Mouse (Mus musculus) inflammation-experienced regulatory T-cells, adult 6 months (primary cell): ENCODE data around the gene Olfr464. TPM values are rescaled to one million over a fixed set of nuclear protein-coding genes. Genes with fewer than 3 reads are reported as not detected.
"Not testable (repeated sequence)": the region's sequence is repeated elsewhere in the genome, so short reads cannot be mapped to it uniquely, and the experiment has no call there.

Experiments
- ATAC-seq: one replicate; pipeline ENCODE4 v1.8.0; 2017
- polyA plus RNA-seq, 3 experiments: library from polyadenylated mRNA; unstranded; fragments of 100-300 nt; shearing (Covaris generic); gene quantifications; one replicate each; pipeline ENCODE4 v1.2.1; 2017

Gene Olfr464
- polyA plus RNA-seq, result not detected

DNA sequence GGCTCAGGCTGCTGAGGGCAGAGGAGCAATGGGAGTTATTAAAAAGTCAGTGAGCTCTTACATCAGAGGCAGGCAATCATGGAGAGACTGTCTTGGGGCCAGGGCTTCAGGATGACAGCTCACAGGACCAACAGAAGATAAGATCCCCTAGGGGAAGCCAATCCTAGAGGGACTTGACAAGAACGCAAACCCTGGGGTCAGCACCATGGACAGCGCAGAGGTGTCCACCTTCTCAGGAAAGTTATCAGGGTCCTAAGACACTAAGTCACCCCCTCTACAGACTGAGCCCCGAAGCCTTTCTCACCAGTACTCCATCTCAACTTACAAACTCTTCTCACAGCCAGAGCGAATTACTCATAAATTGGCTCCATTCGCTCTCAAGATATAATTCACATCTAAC lies at the start of gene Olfr464:
Olfr464 (minus strand) TSS at position 2 of the 400 bp plus-strand sequence.
- ATAC-seq, result no peak

DNA sequence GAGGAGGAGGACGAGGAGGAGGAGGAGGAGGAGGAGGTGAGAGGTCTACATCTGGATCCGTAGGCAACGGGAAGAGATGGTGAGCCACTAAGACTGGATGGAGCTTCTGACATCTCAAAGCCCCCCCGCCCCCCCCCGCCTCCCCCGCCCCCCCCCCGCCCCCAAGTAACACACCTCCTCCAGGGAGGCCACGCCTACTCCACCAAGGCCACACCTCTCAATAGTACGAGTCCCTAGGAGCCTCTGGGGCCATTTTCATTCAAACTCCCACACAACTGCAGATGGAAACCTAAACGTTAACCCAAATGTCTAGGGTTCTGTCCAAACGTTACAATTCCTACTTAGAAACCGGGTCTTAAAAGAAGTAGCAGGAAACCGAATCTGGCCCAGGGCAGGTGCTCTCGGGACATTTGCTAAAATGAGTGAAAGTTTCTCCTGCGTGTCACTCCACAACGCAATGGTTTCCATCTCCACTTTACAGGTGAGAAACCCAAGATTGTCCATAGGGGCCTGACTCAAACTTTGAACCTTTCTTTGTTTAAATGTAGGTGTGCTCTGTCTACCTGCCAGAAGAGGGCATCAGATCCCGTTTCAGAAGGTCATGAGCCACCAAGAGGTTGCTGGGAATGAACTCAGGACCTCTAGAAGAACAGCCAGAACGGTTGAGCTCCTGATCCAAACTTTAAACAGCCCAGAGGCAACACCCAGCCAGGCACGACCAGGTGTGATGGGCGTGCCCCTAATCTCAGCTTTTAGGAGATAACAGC lies 47.8 kb upstream of the Olfr464 start:
- ATAC-seq, result no peak

DNA sequence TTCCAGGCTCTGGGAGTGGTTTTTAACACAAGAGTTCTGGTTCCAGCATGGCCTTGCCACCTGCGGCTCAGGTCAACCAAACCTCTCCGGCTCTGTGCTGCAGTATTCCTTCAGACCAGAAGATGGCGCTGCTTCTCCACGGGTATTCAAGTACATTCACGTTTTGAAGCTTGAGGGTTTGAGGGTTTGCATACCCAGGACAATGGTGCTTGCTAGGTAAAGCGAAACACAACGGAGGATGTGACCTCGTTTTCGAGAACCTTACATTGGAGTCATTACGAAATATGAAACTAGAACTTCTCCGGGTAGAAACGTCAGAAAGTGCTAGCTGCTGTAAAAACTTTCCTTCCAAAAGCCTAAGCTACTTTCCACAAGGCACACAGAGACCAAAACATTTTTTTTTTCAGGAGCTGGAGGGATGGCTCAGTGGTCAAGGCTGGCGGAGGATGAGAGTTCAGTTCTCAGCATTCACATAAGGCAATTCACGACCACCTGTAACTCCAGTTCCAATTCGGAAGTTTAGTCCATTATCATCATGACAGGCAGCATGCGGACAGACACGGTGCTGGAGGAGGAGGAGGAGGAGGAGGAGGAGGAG lies 47.0 kb upstream of the Olfr464 start:
- peak; percentile 80 for ATAC-seq

DNA sequence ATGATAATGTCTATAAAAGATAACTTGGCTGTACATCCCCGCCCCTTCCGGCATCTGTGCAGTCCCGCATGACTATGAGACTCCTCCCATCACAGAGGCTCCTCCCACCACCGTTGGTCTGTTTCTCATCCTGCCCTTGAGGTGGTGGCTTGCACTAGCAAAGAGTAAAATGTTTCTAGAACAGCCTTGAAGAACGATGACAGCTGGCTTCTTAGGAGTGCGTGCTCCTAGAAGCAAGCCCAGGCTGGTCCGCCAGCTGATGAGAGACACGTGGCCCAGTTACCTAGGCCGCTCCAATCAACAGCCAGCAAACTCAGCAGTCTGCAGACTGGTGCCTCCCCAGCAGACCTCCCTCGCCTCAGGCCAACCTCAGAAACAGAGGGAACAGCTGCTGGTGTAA lies 45.4 kb upstream of the Olfr464 start:
- ATAC-seq, result peak; percentile 56

DNA sequence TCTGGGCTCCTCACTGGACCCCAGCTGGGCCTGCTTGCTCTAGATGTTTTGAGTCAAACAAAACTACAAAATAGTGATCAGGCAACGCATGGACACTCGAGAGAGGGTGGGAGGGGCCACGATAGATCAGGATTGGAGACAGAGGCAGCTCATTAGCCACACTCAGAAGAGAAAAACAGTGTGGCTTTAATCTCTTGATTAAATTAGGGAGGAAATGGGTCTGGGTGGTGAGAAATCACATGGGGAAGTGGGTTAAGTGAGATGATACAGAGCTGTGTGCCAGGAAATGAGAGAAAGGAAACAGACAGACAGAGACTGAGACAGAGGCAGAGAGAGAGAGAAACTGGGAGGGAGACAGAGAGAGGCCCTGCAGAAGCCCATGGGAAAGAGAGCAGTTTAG lies 44.5 kb upstream of the Olfr464 start:
- peak; percentile 67 for ATAC-seq

DNA sequence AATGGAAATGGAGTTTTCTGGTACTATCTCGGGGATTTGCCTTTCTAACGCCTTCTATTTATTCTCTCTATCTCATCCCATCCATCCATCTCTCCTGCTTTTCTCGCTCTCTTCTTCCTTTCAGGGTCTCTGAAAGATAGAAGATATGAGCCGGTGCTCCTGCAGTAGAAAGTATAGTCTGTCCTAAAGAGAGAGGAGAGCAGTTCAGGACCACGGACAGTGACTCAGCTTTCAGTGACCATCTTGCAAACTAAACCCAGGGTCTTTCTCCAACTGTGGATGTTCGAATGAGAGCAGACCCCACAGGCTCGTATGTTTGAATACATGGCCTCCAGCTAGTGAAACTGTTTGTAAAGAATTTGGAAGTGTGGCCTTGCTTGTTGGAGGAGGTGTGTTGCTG lies 36.3 kb upstream of the Olfr464 start:
- ATAC-seq, result no peak

DNA sequence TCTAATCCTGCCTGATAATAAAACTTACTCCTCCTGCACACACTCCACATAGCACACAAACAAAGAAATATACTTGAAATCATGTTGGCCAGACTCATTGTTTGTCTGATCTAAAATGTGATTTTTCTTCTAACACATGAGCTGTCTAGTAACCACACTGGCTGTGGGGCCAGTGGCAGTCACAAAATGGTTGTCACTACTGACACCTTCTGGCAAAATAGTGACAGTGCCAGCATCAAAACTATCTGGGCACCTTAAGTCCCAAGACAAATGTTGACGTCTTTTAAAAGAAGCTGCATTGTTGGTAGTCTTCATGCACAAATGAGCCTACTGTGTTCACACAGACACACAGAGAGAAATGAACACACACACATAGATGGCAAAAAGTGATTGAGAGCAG lies 34.4 kb upstream of the Olfr464 start:
- no peak for ATAC-seq

DNA sequence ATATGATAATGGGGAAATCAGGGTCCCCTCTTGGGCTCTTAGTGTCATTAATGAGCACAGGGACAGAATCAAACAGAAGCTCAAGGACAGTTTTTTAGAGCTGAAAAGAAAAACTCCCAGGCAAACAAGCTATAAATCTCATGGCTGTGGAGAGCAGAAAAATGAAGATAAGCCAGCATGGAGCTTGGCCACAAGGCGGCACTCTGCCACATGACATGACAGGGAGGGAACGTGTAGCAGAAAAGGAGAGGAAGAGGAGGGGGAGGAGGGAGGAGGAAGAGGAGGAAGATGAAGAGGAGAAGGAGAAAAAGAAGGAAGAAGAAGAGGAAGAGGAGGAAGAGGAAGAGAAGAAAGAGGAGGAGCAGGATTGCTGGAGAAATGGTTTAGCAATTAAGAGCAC lies 29.2 kb upstream of the Olfr464 start:
- no peak for ATAC-seq

DNA sequence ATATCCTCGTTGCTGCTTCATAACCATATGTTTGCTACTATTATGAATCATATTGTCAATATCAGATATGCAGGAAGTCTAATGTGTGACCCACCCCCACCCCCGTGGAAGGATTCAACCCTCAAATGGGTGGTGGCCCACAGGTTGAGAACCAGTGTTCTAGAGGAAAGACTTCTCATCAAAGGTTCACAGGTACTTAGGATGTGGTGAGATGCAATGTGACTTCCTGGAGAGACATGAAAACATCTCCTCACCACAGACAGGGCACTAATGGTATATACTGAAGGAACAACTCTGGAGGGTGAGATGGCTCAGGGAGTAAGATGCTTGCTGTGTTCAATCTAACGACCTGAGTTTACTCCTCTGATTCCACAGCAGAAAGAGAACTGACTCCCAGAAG lies 14.7 kb upstream of the Olfr464 start:
- peak; percentile 95 for ATAC-seq

DNA sequence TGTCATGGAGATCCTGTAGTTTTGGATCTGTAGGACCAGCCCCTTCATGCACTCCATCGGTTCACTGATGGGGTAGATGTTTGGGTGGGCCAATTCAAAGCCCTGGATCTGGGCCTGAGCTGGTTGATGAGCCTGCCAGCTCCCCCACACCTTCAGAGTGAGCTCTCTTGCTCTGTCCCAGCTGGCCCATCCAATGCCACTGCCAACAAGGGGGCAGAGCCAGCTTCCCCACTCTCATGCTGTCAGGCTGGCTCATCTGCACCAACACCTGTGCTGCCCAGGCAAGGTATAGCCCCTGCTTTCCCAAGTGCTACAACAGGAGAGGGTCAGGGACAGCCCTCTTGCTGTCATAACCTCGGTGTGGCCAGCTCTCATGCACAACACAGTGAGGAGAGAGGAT lies 13.0 kb upstream of the Olfr464 start:
- no peak for ATAC-seq

DNA sequence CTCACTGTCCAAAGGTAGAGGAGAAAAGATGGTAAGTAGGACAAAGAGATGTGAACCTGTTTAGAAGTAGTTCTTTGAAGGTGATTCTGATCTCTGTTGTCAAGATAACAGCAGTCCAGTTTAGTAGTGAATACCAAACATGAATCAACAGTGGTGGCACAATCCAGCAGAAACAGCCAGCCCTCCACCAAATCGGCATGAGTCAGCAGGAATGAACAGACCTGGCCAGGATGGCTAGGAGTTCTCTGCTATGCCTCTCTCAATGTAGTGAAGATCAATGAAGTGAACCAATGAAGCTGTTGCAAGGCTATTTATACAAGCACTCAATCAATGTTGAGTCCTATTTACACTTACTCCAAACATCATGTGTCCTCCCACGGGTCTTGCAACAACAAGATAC lies 9.6 kb upstream of the Olfr464 start:
- no peak for ATAC-seq

DNA sequence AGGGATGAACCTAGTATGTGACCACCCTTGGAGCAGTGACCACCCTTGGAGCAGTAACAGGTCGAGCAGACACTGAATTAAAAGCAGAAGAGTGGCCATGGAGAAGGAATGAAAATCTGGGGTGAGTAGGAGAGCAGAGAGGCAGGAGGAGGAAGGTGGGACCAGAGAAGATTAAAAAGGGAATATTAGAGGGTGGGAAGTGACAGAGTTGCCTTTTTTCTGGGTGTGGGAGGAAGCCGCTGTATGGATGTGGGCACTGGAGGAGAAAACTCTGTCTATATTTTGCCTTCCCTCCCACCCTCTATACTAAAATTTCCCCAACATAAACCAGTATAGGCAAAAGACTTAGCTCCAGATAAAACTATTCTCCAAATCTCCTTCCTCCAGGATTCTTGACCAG lies 466 bp downstream of the Olfr464 start:
- no peak for ATAC-seq

DNA sequence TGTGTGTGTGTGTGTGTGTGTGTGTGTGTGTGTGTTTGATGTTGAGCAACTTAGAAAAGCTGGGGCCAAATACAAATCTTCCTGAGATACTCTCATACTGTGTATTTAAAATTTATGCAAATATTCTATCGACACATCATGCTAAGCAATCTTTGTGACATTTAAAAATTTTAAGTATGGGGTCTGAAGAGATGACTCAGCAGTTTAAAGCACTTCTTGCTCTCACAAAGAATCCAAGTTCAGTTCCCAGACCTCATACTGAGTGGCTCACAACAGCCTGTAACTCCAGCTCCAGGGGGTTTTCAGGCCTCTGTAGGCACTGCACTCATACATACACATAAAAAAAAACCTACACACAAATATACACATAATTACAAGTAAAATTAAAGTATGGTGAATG lies 4.8 kb downstream of the Olfr464 start:
- no peak for ATAC-seq

DNA sequence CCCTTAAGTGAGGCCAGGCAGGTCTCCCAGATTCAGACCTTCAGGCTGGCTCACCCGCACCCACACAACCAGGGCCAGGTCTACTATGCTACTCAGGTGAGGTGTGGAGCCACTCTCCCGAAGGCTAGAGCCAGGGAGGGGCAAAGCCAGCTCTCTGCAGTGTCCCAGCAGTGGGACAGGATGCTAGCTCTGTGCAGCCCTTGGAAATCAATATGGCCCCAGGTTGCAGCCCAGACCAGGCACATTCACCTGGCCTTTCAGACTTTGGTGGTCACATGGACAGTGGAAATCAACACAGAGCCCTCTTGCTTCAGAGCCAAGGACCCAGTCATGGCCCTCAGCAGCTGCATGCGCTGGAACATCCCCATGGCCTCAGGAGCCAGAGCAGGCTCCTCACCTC lies 16.4 kb downstream of the Olfr464 start:
- no peak for ATAC-seq

DNA sequence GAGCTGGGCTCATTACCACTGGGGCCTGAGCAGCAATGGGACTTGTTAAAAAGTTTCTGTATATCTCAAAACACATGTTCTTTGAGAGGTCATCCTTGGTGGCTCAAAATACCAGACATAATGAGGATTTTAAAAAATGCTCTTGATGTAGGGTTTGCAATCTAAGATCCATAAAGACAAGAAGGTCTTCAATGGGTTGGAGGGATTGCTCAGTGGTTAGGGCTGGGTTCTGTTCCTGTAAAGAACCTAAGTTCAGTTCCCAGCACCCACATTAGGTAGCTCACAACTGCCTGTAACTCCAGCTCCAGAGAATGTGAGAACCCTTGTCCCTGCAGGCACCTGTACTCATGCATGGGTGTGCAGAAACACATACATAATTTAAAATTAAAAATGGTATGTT lies 23.5 kb downstream of the Olfr464 start, which contains the start of gene Olfr463:
Olfr463 (minus strand) TSS at position 101 of the 400 bp plus-strand sequence.
- no peak for ATAC-seq

DNA sequence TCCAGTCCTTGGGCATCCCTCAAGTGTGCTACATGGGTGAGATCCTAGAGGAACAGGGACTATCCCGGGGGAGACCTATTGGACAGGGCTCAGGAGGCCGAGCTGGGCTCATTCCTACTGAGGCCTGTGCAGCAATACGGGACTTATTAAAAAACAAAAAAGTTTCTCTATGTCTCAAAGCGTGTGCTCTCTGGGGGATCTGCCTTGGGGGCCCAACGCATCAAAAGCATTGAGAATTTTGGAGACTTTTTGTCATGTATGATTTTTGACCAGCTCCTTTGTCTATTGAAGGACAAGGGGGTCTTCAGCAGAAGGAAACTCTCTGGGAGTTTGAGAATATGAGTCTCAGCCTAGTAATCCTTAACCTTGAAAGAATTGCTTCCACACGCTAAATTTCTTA lies 28.6 kb downstream of the Olfr464 start, which contains the start of gene Olfr462:
Olfr462 (minus strand) TSS at position 101 of the 400 bp plus-strand sequence.
- ATAC-seq, result no peak

DNA sequence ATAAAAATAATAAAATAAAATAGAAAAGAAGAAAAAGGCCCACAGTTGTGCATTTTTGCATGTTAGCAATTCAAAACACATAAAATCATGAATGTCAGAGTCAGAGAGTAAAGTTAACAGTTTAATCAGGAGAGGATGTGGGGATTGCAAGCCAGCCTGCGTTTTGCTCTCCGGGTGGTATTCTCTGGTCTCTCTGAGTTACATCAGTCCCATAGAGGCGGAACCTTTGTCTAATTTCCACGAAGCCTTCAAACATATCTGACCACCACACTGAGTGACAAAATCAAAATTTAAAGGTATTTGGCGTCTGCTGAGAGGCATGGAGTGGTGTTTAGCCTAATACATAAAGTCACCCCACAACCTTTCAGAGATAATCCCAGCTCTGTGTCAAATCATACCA lies 35.9 kb downstream of the Olfr464 start:
- ATAC-seq, result no peak

DNA sequence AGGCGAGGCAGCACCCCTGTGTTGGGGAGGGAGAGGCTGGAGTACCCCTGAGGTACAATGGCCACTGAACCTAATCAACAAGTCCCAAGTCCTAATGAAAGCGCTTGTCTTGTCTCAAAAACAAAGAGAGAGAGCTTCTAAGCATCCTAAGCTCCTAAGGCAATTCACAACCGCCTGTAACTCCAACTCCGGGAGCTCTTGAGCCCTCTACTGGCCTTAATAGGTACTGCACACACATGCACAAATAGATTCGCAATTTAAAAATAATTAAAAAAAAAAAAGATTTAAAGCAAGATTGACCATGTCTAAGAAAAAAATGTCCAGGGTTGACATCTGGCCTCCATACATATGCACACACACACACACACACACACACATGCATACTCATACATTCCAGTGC lies 37.3 kb downstream of the Olfr464 start:
- no peak for ATAC-seq

DNA sequence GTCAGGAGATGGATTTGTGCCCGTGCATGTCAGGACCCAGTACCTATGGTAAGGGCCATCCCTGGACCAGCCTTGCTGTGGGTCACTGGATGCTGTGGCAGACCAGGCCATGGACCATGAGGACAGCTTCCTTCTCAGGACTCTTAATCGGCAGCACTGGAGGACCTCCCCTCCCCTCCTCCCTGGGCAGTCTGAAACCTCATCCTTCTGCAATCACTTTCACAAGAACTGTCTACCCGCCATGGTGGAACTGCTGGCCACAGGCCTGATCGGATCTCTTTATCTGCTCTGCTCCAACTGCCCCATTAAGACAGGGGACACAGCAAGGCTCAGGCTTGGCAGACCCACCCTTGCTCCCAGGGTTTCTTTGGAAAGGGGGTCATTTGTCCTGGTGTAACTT lies 39.1 kb downstream of the Olfr464 start:
- no peak for ATAC-seq

DNA sequence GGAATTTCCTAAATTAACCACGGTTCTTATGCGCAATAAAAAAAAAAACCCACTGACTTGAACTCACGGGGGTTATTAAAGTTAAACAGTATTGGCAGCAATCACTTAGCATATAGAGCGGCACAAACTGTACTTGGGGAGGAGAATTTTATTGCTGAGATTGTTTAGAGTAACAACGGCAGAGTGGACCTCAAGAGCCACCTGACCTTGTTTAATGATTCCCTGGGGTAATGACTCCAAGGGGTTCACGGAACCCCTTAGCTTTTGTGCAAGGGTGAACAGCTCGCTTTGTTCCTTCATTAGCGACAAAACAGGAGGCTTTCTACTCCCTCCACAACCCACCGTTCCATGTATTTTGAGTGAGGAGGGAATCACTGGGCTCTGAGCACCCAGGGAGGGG lies 40.9 kb downstream of the Olfr464 start:
- no peak for ATAC-seq

DNA sequence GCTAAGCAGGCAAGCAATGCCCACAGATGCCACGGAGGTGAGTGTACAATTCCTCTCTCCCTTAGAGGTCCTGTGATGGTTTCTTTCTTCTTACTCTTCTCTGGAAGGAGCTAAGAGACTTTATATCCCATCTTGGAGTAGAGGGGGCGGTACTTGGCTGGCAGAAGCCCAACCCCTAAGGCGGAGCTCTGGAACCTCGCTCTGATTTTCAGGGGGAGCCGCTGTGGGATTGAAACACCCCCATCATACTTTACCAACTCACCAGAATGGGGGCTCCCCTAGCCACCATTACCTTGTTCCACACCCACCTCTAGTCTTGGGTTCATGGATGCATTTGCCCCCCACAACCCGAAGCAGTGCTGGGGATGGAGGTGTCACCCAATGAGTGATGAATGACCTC lies 45.3 kb downstream of the Olfr464 start, which contains the start of gene Epx:
Epx (minus strand) TSS at position 101 of the 400 bp plus-strand sequence.
- ATAC-seq, result no peak

DNA sequence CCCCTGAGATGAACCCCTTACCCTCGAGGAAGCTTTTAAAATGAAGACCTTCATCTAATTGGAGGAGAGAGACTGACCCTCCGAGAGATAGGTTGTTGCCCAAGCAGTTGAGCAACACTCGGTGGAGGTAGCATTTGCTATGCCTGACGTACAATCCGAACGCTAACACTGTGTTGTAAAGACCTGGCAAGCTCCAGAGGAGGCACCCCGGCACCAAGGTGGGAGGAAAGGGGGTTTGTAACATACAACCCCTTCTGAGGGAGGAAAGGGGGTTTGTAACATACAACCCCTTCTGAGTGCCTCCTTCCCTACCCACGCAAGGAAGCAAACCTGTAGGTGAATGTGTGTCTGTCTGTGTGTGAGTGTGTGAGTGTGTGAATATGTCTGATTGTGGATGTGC lies 49.0 kb downstream of the Olfr464 start:
- no peak for ATAC-seq

DNA sequence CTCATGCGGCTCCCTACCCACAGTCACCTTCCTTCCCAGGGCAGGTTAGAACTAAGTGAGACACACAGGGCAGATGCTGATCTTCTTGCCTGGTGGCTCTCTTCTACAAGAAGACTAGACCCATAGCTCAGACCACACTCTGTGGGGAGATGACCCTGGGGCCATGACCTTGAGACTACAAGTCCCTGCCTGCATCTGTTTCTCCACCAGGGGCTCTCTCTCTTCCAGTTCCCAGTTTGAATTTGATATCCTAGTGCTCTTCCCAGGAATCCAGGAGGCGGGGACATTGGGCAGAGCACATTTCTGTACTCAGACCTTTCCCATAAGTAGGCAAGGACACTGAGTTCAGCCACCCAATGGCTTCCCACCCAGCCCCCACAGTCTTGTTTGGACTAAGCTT lies 50.7 kb downstream of the Olfr464 start:
- no peak for ATAC-seq

DNA sequence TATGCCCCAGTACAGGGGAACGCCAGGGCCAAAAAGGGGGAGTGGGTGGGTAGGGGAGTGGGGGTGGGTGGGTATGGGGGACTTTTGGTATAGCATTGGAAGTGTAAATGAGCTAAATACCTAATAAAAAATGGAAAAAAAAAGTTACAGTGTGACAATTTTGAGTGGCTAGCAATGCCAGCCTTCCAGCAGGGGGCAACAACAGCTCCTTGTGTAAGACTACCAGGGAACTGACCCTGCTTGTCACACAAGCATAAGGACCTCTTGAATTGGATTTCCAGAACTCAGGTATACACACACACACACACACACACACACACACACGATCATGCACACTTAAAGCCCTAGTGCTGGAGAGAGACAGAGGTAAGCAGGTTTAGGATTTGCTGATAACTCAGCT lies 53.9 kb downstream of the Olfr464 start:
- ATAC-seq, result not testable (repeated sequence)
